Mouse (Mus musculus) embryonic facial prominence, embryonic 13.5 days (tissue): ENCODE data around the gene Nt5dc2. TPM values are rescaled to one million over a fixed set of nuclear protein-coding genes. Genes with fewer than 3 reads are reported as not detected.

Experiments used
- ATAC-seq: fragments of 200-750 bp; cut with Nextera tagmentation; 2 replicates; pipeline ENCODE4 v1.8.0; 2017; ENCODE audit warnings: low read depth; ENCODE audit not compliant: insufficient number of reproducible peaks, insufficient read depth, low FRiP score, low TSS enrichment
- H3K27ac ChIP-seq: fragments of 300-500 bp; sonication (generic); 2 replicates; pipeline ENCODE4 v1.5.1; 2015; ENCODE audit warnings: moderate library complexity, mild to moderate bottlenecking, inconsistent platforms
- H3K27me3 ChIP-seq: fragments of 300-500 bp; sonication (generic); 2 replicates; pipeline ENCODE4 v1.6.1; 2015; ENCODE audit warnings: mild to moderate bottlenecking, inconsistent platforms
- H3K36me3 ChIP-seq: fragments of 300-500 bp; sonication (generic); 2 replicates; pipeline ENCODE4 v1.6.1; 2015; ENCODE audit warnings: mild to moderate bottlenecking, inconsistent platforms
- H3K4me1 ChIP-seq: fragments of 300-500 bp; sonication (generic); 2 replicates; pipeline ENCODE4 v1.6.1; 2015; ENCODE audit warnings: inconsistent platforms
- H3K4me2 ChIP-seq: fragments of 300-500 bp; sonication (generic); 2 replicates; pipeline ENCODE4 v1.6.1; 2015; ENCODE audit warnings: moderate library complexity, mild to moderate bottlenecking, inconsistent platforms
- H3K4me3 ChIP-seq: fragments of 300-500 bp; sonication (generic); 2 replicates; pipeline ENCODE4 v1.5.1; 2015; ENCODE audit warnings: mild to moderate bottlenecking, inconsistent platforms
- H3K9ac ChIP-seq: fragments of 300-500 bp; sonication (generic); 2 replicates; pipeline ENCODE4 v1.6.1; 2015; ENCODE audit warnings: mild to moderate bottlenecking, inconsistent platforms
- H3K9me3 ChIP-seq: fragments of 300-500 bp; sonication (generic); 2 replicates; pipeline ENCODE4 v1.6.1; 2016; ENCODE audit warnings: inconsistent platforms
- WGBS: fragments of 180-500 bp; shearing (Covaris S2); methylation state at CpG from one replicate; pipeline ENCODE4 v1.1.7; 2015; ENCODE audit warnings: mixed read lengths; 5-methylcytosine and 5-hydroxymethylcytosine counted together
- polyA plus RNA-seq: library from polyadenylated mRNA; unstranded; fragments of >200 nt; fragmentation: Nextera tagmentation; extraction: Ambion mirVana; gene quantifications from 2 replicates; pipeline ENCODE4 v1.2.1, GENCODE M21; 2015

Gene Nt5dc2
- polyA plus RNA-seq, 1 experiment from 2014 or later, result 330 TPM

GRCm38 (mm10) chr14:31126826-31127225 lies 4.0 kb upstream of the Nt5dc2 start:
- WGBS, result 91% methylated on average over 8 of the region's 8 CpGs
- no peak for ATAC-seq
- no peaks in the 10 kb centered on the region for H3K9me3 ChIP-seq
- H3K4me2 ChIP-seq, result peak overlapping the region; percentile 42; the same call in 1 of the 2 replicates
- no peaks in the 10 kb centered on the region for H3K27me3 ChIP-seq
- 0 out of 2 replicates have a peak overlapping the region, but pooled peaks have one; percentile 11 for H3K9ac ChIP-seq
- no peak overlapping the region for H3K27ac ChIP-seq
- H3K4me3 ChIP-seq, result 0 out of 2 replicates have a peak overlapping the region, but pooled peaks have one; percentile 0
- H3K36me3 ChIP-seq, result peaks cover 8% of the 10 kb centered on the region
- H3K4me1 ChIP-seq, result peaks cover 44% of the 10 kb centered on the region

DNA sequence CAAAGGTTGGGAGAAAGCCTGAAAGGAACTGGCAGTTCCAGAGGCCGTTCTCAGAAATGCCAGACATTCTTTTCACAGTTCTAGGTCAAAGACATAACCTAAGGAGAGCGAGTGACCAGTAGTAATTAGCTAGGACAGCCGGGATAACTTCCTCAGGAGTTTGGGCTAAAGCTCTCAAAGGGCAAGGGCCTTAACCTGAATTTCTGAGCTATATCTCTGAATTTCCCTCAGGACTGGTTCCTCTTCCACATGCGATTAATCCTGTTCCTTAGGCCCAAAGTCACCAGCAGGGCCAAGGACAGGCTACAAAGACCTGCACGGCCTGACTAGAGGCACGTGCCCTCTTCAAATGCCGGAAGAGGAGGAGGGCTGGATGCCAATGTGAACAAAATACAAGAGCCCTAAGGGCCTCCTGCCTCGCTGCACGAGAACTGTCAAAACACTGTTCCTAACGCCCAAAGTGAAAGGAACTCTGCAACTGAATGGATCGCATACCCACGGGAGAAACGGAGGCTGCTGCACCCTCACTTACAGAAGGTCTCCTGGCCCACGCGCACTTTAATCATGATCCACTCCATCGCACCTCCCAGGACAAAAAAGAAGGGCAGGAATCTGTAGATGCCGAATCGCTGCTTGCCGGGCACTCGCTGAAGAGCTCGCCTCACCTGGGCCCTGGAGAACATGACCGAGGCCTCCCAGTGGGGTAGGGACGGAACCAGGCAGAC lies 2.6 kb upstream of the Nt5dc2 start:
- Histone ChIP-seq H3K9me3 (no peaks in the 10 kb centered on the region), H3K4me3 (peak overlapping the region; percentile 77), H3K4me1 (peaks cover 58% of the 10 kb centered on the region), H3K27me3 (no peaks in the 10 kb centered on the region), H3K36me3 (peaks cover 2% of the 10 kb centered on the region), H3K4me2 (peak overlapping the region; percentile 93), H3K27ac (peak overlapping the region; percentile 83), H3K9ac (peak overlapping the region; percentile 86)
- ATAC-seq, result no peak
- WGBS, result 2% methylated on average over 23 of the region's 23 CpGs

- Histone ChIP-seq H3K4me3 (peak within 1 kb of the TSS; percentile 77), H3K27ac (peak within 1 kb of the TSS; percentile 89), H3K4me2 (peak within 1 kb of the TSS; percentile 93), H3K4me1 (peaks cover 64% of the 10 kb centered on the region), H3K9me3 (no peaks in the 10 kb centered on the region), H3K36me3 (no peaks in the 10 kb centered on the region), H3K9ac (peak within 1 kb of the TSS; percentile 86), H3K27me3 (no peaks in the 10 kb centered on the region)
- ATAC-seq, result peak; percentile 91
- WGBS, result under 1% methylated on average over 33 of the region's 33 CpGs
Observed at GRCm38 (mm10) chr14:31128826-31129219, 2.0 kb upstream of the Nt5dc2 start, which contains the start of gene Smim4. Gene Smim4, minus strand, starts transcription at chr14:31128956.

DNA sequence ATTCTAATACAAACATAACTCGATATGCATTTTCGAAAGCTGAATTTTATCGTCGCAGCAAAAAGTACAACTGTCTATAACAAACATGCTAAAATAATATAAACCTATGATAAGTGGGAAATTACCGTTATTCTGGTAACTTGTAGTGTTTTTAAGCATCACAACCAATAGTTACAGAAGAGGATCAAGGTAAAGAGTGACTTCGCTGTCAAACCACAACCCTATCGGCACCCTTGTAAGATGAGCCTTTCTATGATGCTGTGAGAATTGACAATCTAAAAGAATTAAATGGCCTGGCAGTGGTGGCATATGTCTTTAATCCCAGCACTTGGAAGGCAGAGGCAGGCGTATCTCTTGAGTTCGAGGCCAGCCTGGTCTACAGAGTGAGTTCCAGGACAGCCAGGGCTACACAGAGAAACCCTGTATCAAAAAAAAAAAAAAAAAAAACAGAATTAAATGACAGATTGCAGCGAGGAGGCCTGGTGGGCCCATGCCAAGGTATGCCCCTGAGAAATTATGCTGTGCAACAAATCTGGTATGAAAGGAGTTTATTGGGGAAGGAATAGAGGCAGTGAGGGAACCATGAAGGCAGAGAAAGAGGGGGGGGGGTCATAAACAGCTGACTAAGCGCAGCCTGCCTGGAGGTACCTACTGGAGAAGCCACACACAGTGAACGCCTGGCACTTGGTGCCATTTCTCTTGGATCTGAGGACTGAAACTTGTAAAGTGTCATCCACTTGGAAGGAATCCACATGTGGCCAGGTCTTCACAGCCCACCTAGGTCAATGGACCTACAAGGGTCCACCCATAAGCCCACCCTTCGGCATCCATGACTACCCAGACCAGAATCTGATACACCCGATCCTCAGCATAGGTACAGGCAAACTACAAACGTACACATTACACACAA lies 1.3 kb upstream of the Nt5dc2 start:
- WGBS, result 64% methylated on average over 15 of the region's 15 CpGs
- Histone ChIP-seq H3K27me3 (no peaks in the 10 kb centered on the region), H3K4me2 (peak overlapping the region; percentile 84), H3K27ac (peak overlapping the region; percentile 89), H3K9me3 (no peaks in the 10 kb centered on the region), H3K4me3 (peak overlapping the region; percentile 77), H3K4me1 (peaks cover 71% of the 10 kb centered on the region), H3K36me3 (peaks cover 5% of the 10 kb centered on the region), H3K9ac (no peak overlapping the region)
- no peak for ATAC-seq

DNA sequence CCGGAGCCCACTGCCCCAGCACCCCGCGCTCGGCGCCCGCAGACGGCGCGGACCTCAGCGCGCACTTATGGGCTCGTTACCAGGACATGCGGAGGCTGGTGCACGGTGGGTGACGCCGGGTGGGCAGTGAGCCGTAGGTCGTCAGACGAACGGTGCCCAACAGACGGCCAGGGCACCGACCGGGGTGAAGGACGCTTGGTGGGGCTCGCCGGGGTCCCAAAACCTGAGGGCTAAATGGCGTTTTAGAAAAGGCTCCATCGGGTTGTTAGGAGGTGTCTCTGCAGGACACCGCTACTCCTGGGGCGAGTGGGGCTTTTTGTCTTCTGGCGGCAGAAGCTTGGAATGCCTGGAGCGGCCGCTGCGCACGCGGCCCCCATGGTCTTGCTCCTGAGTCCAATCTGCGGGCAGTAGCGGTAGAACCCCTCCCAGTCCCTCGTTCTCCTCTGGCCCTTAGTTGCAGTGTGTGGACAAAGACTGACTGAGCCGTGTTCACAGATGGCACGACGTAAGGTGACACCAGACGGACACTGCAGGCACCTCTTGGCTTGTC lies 494 bp downstream of the Nt5dc2 start:
- H3K27me3 ChIP-seq, result no peaks in the 10 kb centered on the region
- H3K4me2 ChIP-seq, result peak overlapping the region; percentile 84
- H3K9me3 ChIP-seq, result no peaks in the 10 kb centered on the region
- no peak for ATAC-seq
- peak overlapping the region; percentile 89 for H3K27ac ChIP-seq
- peak overlapping the region; percentile 96 for H3K4me3 ChIP-seq
- peaks cover 23% of the 10 kb centered on the region for H3K36me3 ChIP-seq
- under 1% methylated on average over 42 of the region's 43 CpGs for WGBS
- H3K4me1 ChIP-seq, result peaks cover 57% of the 10 kb centered on the region
- H3K9ac ChIP-seq, result peak overlapping the region; percentile 94

- 12% methylated on average over 6 of the region's 6 CpGs for WGBS
- Histone ChIP-seq H3K4me3 (peak overlapping the region; percentile 96), H3K4me1 (peaks cover 52% of the 10 kb centered on the region), H3K9me3 (no peaks in the 10 kb centered on the region), H3K4me2 (peak overlapping the region; percentile 84), H3K9ac (peak overlapping the region; percentile 94), H3K27me3 (no peaks in the 10 kb centered on the region), H3K27ac (peak overlapping the region; percentile 89; the same call in 1 of the 2 replicates), H3K36me3 (peaks cover 30% of the 10 kb centered on the region)
- ATAC-seq, result no peak
Observed at GRCm38 (mm10) chr14:31132031-31132430, 1.2 kb downstream of the Nt5dc2 start.

DNA sequence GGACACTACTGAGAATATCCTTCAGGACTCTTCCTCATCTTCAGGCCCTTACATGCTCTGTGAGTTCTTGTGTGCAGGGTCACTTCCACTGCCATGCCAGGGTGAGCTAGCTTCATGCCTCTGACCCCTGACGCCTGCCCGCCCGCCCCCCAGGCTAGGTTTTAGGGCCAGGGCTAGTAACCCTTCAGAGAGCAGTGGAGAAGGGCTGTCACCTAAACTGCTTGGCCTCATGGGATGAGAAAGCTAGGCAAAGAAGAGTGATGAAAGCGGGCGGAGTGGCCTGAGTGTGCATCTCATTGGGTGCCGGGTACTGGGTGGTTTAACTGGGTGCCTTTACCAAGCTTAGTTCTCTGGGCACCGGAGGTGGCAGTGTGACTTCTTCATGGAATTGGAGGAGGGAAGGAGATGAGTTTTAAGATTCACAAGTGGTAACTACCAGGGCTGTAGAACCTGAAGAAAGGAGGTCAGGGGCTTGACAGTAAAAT lies 1.7 kb downstream of the Nt5dc2 start:
- Histone ChIP-seq H3K4me1 (peaks cover 46% of the 10 kb centered on the region), H3K27ac (no peak overlapping the region), H3K9me3 (no peaks in the 10 kb centered on the region), H3K36me3 (peaks cover 35% of the 10 kb centered on the region), H3K9ac (peak overlapping the region; percentile 94), H3K4me2 (peak overlapping the region; percentile 84), H3K4me3 (peak overlapping the region; percentile 96), H3K27me3 (no peaks in the 10 kb centered on the region)
- ATAC-seq, result no peak
- 84% methylated on average over 7 of the region's 7 CpGs for WGBS

GRCm38 (mm10) chr14:31133023-31133665 lies 2.3 kb downstream of the Nt5dc2 start:
- peak overlapping the region; percentile 76 for H3K27ac ChIP-seq
- peak overlapping the region; percentile 94 for H3K9ac ChIP-seq
- peaks cover 43% of the 10 kb centered on the region for H3K4me1 ChIP-seq
- H3K27me3 ChIP-seq, result no peaks in the 10 kb centered on the region
- peak overlapping the region; percentile 96 for H3K4me3 ChIP-seq
- H3K9me3 ChIP-seq, result no peaks in the 10 kb centered on the region
- H3K4me2 ChIP-seq, result peak overlapping the region; percentile 84
- 69% methylated on average over 11 of the region's 11 CpGs for WGBS
- ATAC-seq, result no peak
- H3K36me3 ChIP-seq, result peaks cover 41% of the 10 kb centered on the region

DNA sequence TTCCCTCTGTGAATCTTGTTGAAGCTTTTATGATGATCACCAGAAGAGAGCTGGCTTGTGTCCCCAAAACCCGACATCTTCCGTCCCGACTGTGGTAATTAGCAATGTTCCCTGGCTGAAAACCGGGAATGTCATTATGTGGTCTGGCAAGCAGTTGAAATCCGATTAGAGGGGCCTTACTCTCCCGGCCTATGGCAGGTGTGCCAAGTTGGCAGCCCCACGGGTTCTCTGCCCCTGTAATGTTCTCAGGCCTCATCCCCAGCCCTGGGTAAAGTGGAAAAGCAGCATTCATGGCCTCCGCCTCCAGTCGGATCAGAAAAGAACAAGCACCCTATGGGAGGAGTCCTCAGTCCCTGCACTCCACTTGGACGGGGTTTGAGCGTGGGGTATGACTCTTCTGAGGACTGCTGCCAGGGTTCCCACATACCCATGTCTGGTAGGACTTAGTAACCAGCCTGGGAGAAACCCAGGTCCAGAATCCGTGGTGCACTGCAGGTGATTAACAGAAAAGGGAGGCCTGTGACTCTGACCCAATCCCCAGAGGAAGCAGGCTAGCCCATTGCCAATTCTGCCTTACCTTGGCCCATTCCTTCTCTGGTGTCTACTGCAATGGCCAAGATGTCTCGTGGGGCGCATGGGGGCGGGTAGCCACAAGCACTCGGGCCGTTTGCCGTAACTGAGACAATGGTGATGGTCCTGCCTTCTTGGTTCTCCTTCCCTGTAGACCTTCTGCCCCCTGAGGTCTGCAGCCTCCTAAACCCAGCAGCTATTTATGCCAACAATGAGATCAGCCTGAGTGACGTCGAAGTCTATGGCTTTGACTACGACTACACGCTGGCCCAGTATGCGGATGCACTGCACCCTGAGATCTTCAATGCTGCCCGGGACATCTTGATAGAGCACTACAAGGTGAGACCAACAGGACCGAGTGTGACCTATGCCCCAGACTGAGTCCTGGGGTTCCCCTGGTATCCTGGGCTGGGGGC lies 3.5 kb downstream of the Nt5dc2 start:
- Histone ChIP-seq H3K27ac (peak overlapping the region; percentile 76), H3K4me3 (no peak overlapping the region), H3K36me3 (peaks cover 53% of the 10 kb centered on the region), H3K27me3 (no peaks in the 10 kb centered on the region), H3K9me3 (no peaks in the 10 kb centered on the region), H3K9ac (peak overlapping the region; percentile 94; the same call in 1 of the 2 replicates), H3K4me1 (peaks cover 42% of the 10 kb centered on the region), H3K4me2 (peak overlapping the region; percentile 84)
- WGBS, result 81% methylated on average over 25 of the region's 25 CpGs
- no peak for ATAC-seq
